Mouse (Mus musculus) kidney, adult 2 months (tissue): ENCODE data around the gene Tmbim6. TPM values are rescaled to one million over a fixed set of nuclear protein-coding genes. Genes with fewer than 3 reads are reported as not detected.

Source experiments
- DNase-seq: peaks from one replicate; pipeline ENCODE4 v3.0.0; 2021
- H3K27ac ChIP-seq: fragments of 200-500 bp; 2 replicates; pipeline ENCODE4 v1.5.1; 2012; ENCODE audit warnings: low read depth, low read length, control low read depth, inconsistent platforms; ENCODE audit not compliant: insufficient read depth
- H3K27me3 ChIP-seq: fragments of 200-500 bp; replicated peaks from 2 replicates; pipeline ENCODE4 v1.6.1; 2012; ENCODE audit warnings: mild to moderate bottlenecking, moderate library complexity, low read length, inconsistent platforms; ENCODE audit not compliant: control insufficient read depth, insufficient read depth
- H3K36me3 ChIP-seq: fragments of 200-500 bp; 2 replicates; pipeline ENCODE4 v1.6.1; 2012; ENCODE audit warnings: mild to moderate bottlenecking, moderate library complexity, low read length, inconsistent platforms; ENCODE audit not compliant: control insufficient read depth, insufficient read depth
- H3K4me1 ChIP-seq: fragments of 200-500 bp; 2 replicates; pipeline ENCODE4 v1.6.1; 2011; ENCODE audit warnings: low read length; ENCODE audit not compliant: control insufficient read depth, insufficient read depth
- H3K4me3 ChIP-seq: fragments of 200-500 bp; 2 replicates; pipeline ENCODE4 v1.5.1; 2011; ENCODE audit warnings: mild to moderate bottlenecking, low read depth, low read length, control low read depth; ENCODE audit not compliant: insufficient read depth
- CTCF ChIP-seq: fragments of 200-500 bp; conservative IDR thresholded peaks from 2 replicates; pipeline ENCODE4 v1.5.1; 2011; ENCODE audit warnings: low read depth, mild to moderate bottlenecking, control low read depth, low read length, moderate library complexity, mixed read lengths; ENCODE audit not compliant: insufficient read depth, insufficient read length
- POLR2A ChIP-seq: fragments of 200-500 bp; IDR thresholded peaks from one replicate; pipeline ENCODE4 v1.6.1; 2011; ENCODE audit warnings: low read depth, low read length, control low read depth
- WGBS: fragments of 180-500 bp; shearing (Covaris S2); methylation state at CpG from one replicate; pipeline ENCODE4 v1.1.7; 2018; 5-methylcytosine and 5-hydroxymethylcytosine counted together
- polyA plus RNA-seq: library from polyadenylated mRNA; depleted of rRNA; stranded (reverse); fragments of >200 nt; gene quantifications from 2 replicates; pipeline ENCODE4 v1.2.3, GENCODE M21; 2012; rRNA removed

The Tmbim6 gene
- polyA plus RNA-seq, 1 experiment, result 2,322 TPM

- no peak overlapping the region for H3K4me3 ChIP-seq
- H3K27me3 ChIP-seq, result no peaks in the 10 kb centered on the region
- H3K4me1 ChIP-seq, result peaks cover 6% of the 10 kb centered on the region; the same call in 1 of the 2 replicates
- no peak for DNase-seq
- H3K36me3 ChIP-seq, result no peaks in the 10 kb centered on the region
- TF ChIP-seq CTCF (no peak), POLR2A (no peak)
- 82% methylated on average over 11 of the region's 11 CpGs for WGBS
- no peak overlapping the region for H3K27ac ChIP-seq
These were observed 60.6 kb downstream of the Tmbim6 start for GRCm38 (mm10) chr15:99453153-99453900.

- peaks cover 5% of the 10 kb centered on the region; the same call in 1 of the 2 replicates for H3K4me1 ChIP-seq
- H3K27ac ChIP-seq, result no peak overlapping the region
- H3K4me3 ChIP-seq, result no peak overlapping the region
- no peaks in the 10 kb centered on the region for H3K27me3 ChIP-seq
- no peaks in the 10 kb centered on the region for H3K36me3 ChIP-seq
- no peak for DNase-seq
- WGBS, result 80% methylated on average over 7 of the region's 7 CpGs
- no peak for TF ChIP-seq CTCF
- TF ChIP-seq POLR2A, result no peak
These were observed 62.0 kb downstream of the Tmbim6 start for GRCm38 (mm10) chr15:99454585-99455279.

GRCm38 (mm10) chr15:99455415-99455814 lies 62.7 kb downstream of the Tmbim6 start:
- H3K4me1 ChIP-seq, result peaks cover 5% of the 10 kb centered on the region; the same call in 1 of the 2 replicates
- no peak for DNase-seq
- no peak overlapping the region for H3K4me3 ChIP-seq
- no peak overlapping the region for H3K27ac ChIP-seq
- WGBS, result 92% methylated on average over 3 of the region's 3 CpGs
- no peaks in the 10 kb centered on the region for H3K27me3 ChIP-seq
- no peak for TF ChIP-seq CTCF
- no peak for TF ChIP-seq POLR2A
- no peaks in the 10 kb centered on the region for H3K36me3 ChIP-seq

GRCm38 (mm10) chr15:99456338-99456962 lies 63.8 kb downstream of the Tmbim6 start:
- H3K36me3 ChIP-seq, result no peaks in the 10 kb centered on the region
- peak; percentile 17 for DNase-seq
- 52% methylated on average over 7 of the region's 7 CpGs for WGBS

GRCm38 (mm10) chr15:99456963-99457605 lies 64.4 kb downstream of the Tmbim6 start:
- Histone ChIP-seq H3K27me3 (no peaks in the 10 kb centered on the region), H3K36me3 (no peaks in the 10 kb centered on the region), H3K4me1 (peaks cover 5% of the 10 kb centered on the region; the same call in 1 of the 2 replicates), H3K4me3 (peak overlapping the region; percentile 84), H3K27ac (no peak overlapping the region)
- DNase-seq, result peak; percentile 59
- 6% methylated on average over 43 of the region's 43 CpGs for WGBS
- no peak for TF ChIP-seq POLR2A
- no peak for TF ChIP-seq CTCF

More at GRCm38 (mm10) chr15:99456338-99456962, 63.8 kb downstream of the Tmbim6 start:
- TF ChIP-seq CTCF (no peak), POLR2A (no peak)
- peaks cover 5% of the 10 kb centered on the region; the same call in 1 of the 2 replicates for H3K4me1 ChIP-seq
- peak overlapping the region; percentile 84 for H3K4me3 ChIP-seq
- H3K27ac ChIP-seq, result no peak overlapping the region
- no peaks in the 10 kb centered on the region for H3K27me3 ChIP-seq

GRCm38 (mm10) chr15:99457606-99458401 lies 65.1 kb downstream of the Tmbim6 start, which contains the start of gene Nckap5l:
Nckap5l (minus strand) TSS chr15:99457748.
- peak; percentile 96 for DNase-seq
- Histone ChIP-seq H3K27me3 (no peaks in the 10 kb centered on the region), H3K27ac (peak within 1 kb of the TSS; percentile 28; the same call in 1 of the 2 replicates), H3K36me3 (no peaks in the 10 kb centered on the region), H3K4me1 (peaks cover 5% of the 10 kb centered on the region; the same call in 1 of the 2 replicates), H3K4me3 (peak within 1 kb of the TSS; percentile 84)
- no peak for TF ChIP-seq CTCF
- 1% methylated on average over 45 of the region's 45 CpGs for WGBS

Other genes starting within 250 kb of the Tmbim6 start
- 0.38 and 0.42 TPM in 2 replicates for gene Kcnh3, start 168.0 kb upstream of the Tmbim6 start, polyA plus RNA-seq
- gene Mcrs1, start 140.9 kb upstream of the Tmbim6 start, polyA plus RNA-seq, result 70.6 and 81.3 TPM in 2 replicates
- gene Prpf40b, start 97.8 kb upstream of the Tmbim6 start, polyA plus RNA-seq, result 48.0 and 59.4 TPM in 2 replicates
- gene Fam186b, start 97.0 kb upstream of the Tmbim6 start, polyA plus RNA-seq, result 0.13 and 0.24 TPM in 2 replicates
- 26.8 and 26.9 TPM in 2 replicates for gene Fmnl3, start 22.4 kb upstream of the Tmbim6 start, polyA plus RNA-seq
- 3.1 and 3.9 TPM in 2 replicates for gene Nckap5l, start 64.9 kb downstream of the Tmbim6 start, polyA plus RNA-seq
- 5.8 and 7.0 TPM in 2 replicates for gene Bcdin3d, start 81.8 kb downstream of the Tmbim6 start, polyA plus RNA-seq
- gene Faim2, start 135.3 kb downstream of the Tmbim6 start, polyA plus RNA-seq, result 0.43 and 1.3 TPM in 2 replicates
- gene Aqp2, start 186.2 kb downstream of the Tmbim6 start, polyA plus RNA-seq, result 741 and 818 TPM in 2 replicates
- 0.66 and 1.6 TPM in 2 replicates for gene Aqp5, start 197.9 kb downstream of the Tmbim6 start, polyA plus RNA-seq
- gene Aqp6, start 208.5 kb downstream of the Tmbim6 start, polyA plus RNA-seq, result 97.9 and 124 TPM in 2 replicates